Mouse (Mus musculus): ENCODE measurements around the gene Nckap1. TPM values are rescaled to one million over a fixed set of nuclear protein-coding genes. Genes with fewer than 3 reads are reported as not detected.

The Nckap1 gene
- 6.4 and 9.0 TPM in 2 replicates for polyA plus RNA-seq (2012; rRNA removed)

DNA sequence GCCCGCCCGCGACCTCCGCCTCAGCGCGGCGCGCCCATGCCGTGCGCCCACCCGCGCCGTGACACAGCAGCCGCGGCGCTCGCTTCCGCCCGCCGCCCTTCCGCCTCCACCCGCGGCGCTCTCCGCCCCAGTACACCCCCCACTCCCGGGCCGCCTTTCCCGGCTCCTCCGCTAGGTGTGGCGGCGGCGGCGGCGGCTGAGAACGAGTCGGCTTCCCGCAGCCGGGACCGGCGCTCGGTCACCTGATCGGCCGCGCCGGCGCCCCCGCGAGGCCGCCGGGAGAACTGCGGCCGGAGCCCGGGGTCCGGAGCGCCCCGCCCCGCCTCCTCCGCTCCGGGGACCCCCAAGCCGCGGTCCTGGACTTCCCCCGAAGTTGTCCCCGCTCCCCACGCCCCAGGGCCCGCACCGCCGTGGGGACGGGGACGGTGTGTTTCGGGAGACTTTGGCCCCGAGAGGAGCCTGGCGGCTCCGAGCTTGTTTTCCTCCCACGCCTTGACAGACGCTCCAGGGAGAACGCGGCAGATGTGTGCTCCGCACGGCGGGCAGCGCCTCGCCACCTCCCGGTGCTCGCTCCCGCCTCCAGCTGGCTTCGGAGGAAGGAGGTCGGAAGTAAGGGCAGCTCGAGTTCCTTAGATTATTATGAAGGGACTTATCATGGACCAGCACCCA, at the start of gene Nckap1:
Gene Nckap1, minus strand, starts transcription at position 338 of the 669 bp plus-strand sequence.

DNA sequence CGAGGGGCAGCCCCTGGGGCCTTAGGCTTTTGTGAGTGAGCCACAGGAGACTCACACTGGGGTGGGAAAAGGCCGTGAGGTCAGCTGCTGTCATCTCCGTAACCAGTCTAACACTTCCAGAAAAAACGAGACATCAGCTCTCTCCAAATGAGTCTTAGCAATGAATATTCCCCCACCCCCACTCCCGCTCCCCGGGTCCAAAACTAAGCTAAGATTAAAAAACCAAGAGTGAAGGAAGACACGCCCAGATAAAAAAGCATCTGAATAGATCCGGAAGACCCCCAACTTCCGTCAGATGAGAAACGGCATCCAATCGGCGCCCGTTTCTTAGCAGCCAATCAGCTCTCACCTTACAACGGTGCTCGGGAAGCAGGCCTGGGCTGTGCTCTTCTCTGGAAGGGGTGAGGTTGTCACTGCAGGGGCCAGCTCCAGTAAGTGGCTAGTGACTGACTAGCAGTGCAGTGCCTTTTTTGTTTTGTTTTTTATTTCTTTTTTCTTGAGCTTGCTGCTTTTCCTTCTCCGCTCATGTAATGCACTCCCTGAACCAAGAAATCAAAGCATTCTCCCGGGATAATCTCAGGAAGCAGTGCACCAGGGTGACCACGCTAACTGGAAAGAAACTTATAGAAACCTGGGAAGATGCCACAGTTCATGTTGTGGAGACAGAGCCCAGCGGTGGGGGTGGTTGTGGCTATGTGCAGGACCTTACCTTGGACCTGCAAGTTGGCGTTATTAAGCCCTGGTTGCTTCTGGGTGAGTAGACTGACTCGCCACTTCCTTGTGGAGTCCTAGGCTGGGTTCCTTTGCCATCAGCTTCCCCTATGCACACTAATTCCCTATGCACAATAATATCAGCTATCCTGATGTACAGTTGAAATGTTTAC, 35.9 kb upstream of the Nckap1 start, which contains the start of the genes Dusp19 and Nup35:
Gene Dusp19, plus strand, starts transcription at position 192 of the 884 bp plus-strand sequence.
Gene Nup35, plus strand, starts transcription at position 383 of the 884 bp plus-strand sequence.

Other genes with a start within 250 kb of the Nckap1 start
- 0.27 and 0.47 TPM in 2 replicates for gene Frzb, start 133.8 kb downstream of the Nckap1 start, polyA plus RNA-seq (2012; rRNA removed)
- 1.2 and 1.5 TPM in 2 replicates for gene Dusp19, start 35.7 kb upstream of the Nckap1 start, polyA plus RNA-seq (2012; rRNA removed)
- gene Nup35, start 35.9 kb upstream of the Nckap1 start, polyA plus RNA-seq (2012; rRNA removed) = 4.3 and 7.2 TPM in 2 replicates